ENCODE assay signal across 10 mouse cellular contexts in genomic region chr19:10039615-10040014, GRCm38 (mm10). TPM values are rescaled to one million over a fixed set of nuclear protein-coding genes. Genes with fewer than 3 reads are reported as not detected.
DNase-seq lines count a peak whose midpoint lies in the region; ATAC-seq and TF ChIP-seq lines count a peak whose summit lies in the region.
"Had no signal": no experiment of that assay in that cellular context is flagged by ENCODE, and none has a peak within 500 bp of the region (broad histone marks: within the 10 kb centered on the region; RNA-seq: fewer than 3 reads in every experiment).

No protein-coding gene starts in this region.

- H3K4me1 ChIP-seq in kidney, embryonic 15.5 days, result peaks cover 58% of the 10 kb centered on the region
- H3K4me1 ChIP-seq in ES-E14 (ENCODE audit: control insufficient read depth in 2 of 2, insufficient read depth in 2 of 2, low read length in 2 of 2, poor library complexity in 1 of 2), result no peaks in the 10 kb centered on the region; a peak in 1 of 4 replicates

- DNase-seq in cerebellum, adult 18-20 months, result peak; percentile 43 to 45
- no peak for DNase-seq in cerebellum, adult 11 months
- DNase-seq in kidney, adult 9 months, result peak; percentile 67
- peak; percentile 29 for DNase-seq in ES-E14 (ENCODE audit: low read depth, low spot score)
- DNase-seq in kidney, postnatal 14 days, result peak; percentile 55
- DNase-seq in left cerebral cortex, adult 9 months (ENCODE audit: low spot score in 2 of 2), result no peak
- DNase-seq: gastrocnemius, postnatal 36 days; liver, embryonic 13.5 days had no signal

- H3K36me3 ChIP-seq in kidney, embryonic 15.5 days, result no peaks in the 10 kb centered on the region
- no peaks in the 10 kb centered on the region for H3K36me3 ChIP-seq in ES-E14 (ENCODE audit: control insufficient read depth, insufficient read depth, low read length, poor library complexity, severe bottlenecking)

- no peak overlapping the region for H3K9ac ChIP-seq in kidney, embryonic 15.5 days
- no peak overlapping the region for H3K9ac ChIP-seq in ES-E14 (ENCODE audit: insufficient read depth, low read depth, low read length, poor library complexity, severe bottlenecking)
- H3K9ac ChIP-seq: liver, embryonic 13.5 days had no signal

- H3K27ac ChIP-seq in kidney, embryonic 15.5 days, result no peak overlapping the region
- no peak overlapping the region for H3K27ac ChIP-seq in ES-E14 (ENCODE audit: insufficient read depth, low read depth, low read length, poor library complexity, severe bottlenecking)
- H3K27ac ChIP-seq: liver, embryonic 13.5 days had no signal

- no peak overlapping the region for H3K4me3 ChIP-seq in kidney, embryonic 15.5 days (replicated peaks)
- H3K4me3 ChIP-seq in ES-E14 (ENCODE audit: insufficient read depth in 1 of 2, low read depth in 1 of 2, low read length in 2 of 2, poor library complexity in 1 of 2, severe bottlenecking in 1 of 2), result no peak overlapping the region
- H3K4me3 ChIP-seq: liver, embryonic 13.5 days had no signal

- H3K9me3 ChIP-seq in kidney, embryonic 15.5 days (replicated peaks), result no peaks in the 10 kb centered on the region
- H3K9me3 ChIP-seq in ES-E14 (ENCODE audit: control insufficient read depth, insufficient read depth, low read depth, low read length), result no peaks in the 10 kb centered on the region
- H3K9me3 ChIP-seq: liver, embryonic 13.5 days had no signal

- H3K27me3 ChIP-seq in kidney, embryonic 15.5 days, result no peaks in the 10 kb centered on the region

- ATAC-seq in kidney, embryonic 15.5 days (replicated peaks; ENCODE audit: low FRiP score), result no peak
- ATAC-seq in megakaryocyte-erythroid progenitor cell, adult 5-6 weeks (replicated peaks; ENCODE audit: low FRiP score, low TSS enrichment, poor library complexity, severe bottlenecking), result no peak

- in situ Hi-C loops in ES-E14 (cut with MboI; ENCODE audit: low sequenced_read_pairs in 2 of 2, unreplicated experiment in 2 of 2), result loop anchor here in 1 of 2 experiments (5.0 kb wide), 1 partner anchor 37 kb away; the partner anchor contains the start of genes Best1 and Rab3il1

- no peak overlapping the region for H3K4me2 ChIP-seq in kidney, embryonic 15.5 days
- H3K4me2 ChIP-seq: liver, embryonic 13.5 days had no signal

- 85% methylated on average over 2 of the region's 2 CpGs for WGBS in kidney, embryonic 15.5 days

TF ChIP-seq in ES-E14, 5 proteins besides CTCF, POLR2A, EP300 and RAD21:
- TF ChIP-seq MAFK (IDR thresholded peaks at IDR 0.05; ENCODE audit: insufficient read depth, low read depth, low read length) (no peak), HCFC1 (IDR thresholded peaks at IDR 0.05; ENCODE audit: borderline replicate concordance, insufficient read depth, low read length) (no peak), CHD2 (IDR thresholded peaks at IDR 0.05; ENCODE audit: low read depth, low read length) (no peak), ZNF384 (IDR thresholded peaks at IDR 0.05; ENCODE audit: low read depth, low read length) (no peak)

RNA-seq across cellular contexts. Expression of gene Fads3, which starts 1.8 kb away (rescaled TPM):
- 21.5 and 22.3 TPM in 2 replicates for polyA plus RNA-seq in kidney, embryonic 15.5 days (2015; fragmentation: Nextera tagmentation; extraction: Ambion mirVana)
- total RNA-seq in ES-E14 (2012; rRNA removed), result 4.0 and 7.2 TPM in 2 replicates
- total RNA-seq in megakaryocyte-erythroid progenitor cell, adult 5-6 weeks (2014; fragmentation: Nextera tagmentation), result 22.8 and 23.9 TPM in 2 replicates
- total RNA-seq in megakaryocyte-erythroid progenitor cell, adult 5-6 weeks (2017), result 15.9 and 18.7 TPM in 2 replicates

RNA-seq across cellular contexts. Expression of gene Rab3il1, which starts 38.1 kb away (rescaled TPM):
- 28.0 and 34.3 TPM in 2 replicates for polyA plus RNA-seq in kidney, embryonic 15.5 days (2015; fragmentation: Nextera tagmentation; extraction: Ambion mirVana)
- 3.8 and 4.0 TPM in 2 replicates for total RNA-seq in ES-E14 (2012; rRNA removed)
- total RNA-seq in megakaryocyte-erythroid progenitor cell, adult 5-6 weeks (2014; fragmentation: Nextera tagmentation), result 16.1 and 23.6 TPM in 2 replicates
- total RNA-seq in megakaryocyte-erythroid progenitor cell, adult 5-6 weeks (2017), result 6.0 and 20.1 TPM in 2 replicates

RNA-seq across cellular contexts. Expression of gene Best1, which starts 38.2 kb away (rescaled TPM):
- 1.4 and 1.7 TPM in 2 replicates for polyA plus RNA-seq in kidney, embryonic 15.5 days (2015; fragmentation: Nextera tagmentation; extraction: Ambion mirVana)
- 0.62 and 0.95 TPM in 2 replicates for total RNA-seq in ES-E14 (2012; rRNA removed)
- total RNA-seq in megakaryocyte-erythroid progenitor cell, adult 5-6 weeks (2014; fragmentation: Nextera tagmentation), result not detected in 2 replicates
- total RNA-seq in megakaryocyte-erythroid progenitor cell, adult 5-6 weeks (2017), result not detected in 2 replicates

RNA-seq across cellular contexts. Expression of gene Fth1, which starts 59.2 kb away (rescaled TPM):
- polyA plus RNA-seq in kidney, embryonic 15.5 days (2015; fragmentation: Nextera tagmentation; extraction: Ambion mirVana), result 1,594 and 1,598 TPM in 2 replicates
- total RNA-seq in ES-E14 (2012; rRNA removed), result 413 and 478 TPM in 2 replicates
- total RNA-seq in megakaryocyte-erythroid progenitor cell, adult 5-6 weeks (2014; fragmentation: Nextera tagmentation), result 1,910 and 1,948 TPM in 2 replicates
- total RNA-seq in megakaryocyte-erythroid progenitor cell, adult 5-6 weeks (2017), result 775 and 886 TPM in 2 replicates

Comparison
In these comparisons a context has a peak if more than half of its experiments do, and no peak if none do; other contexts are left out.
1. DNase-seq: peak in cerebellum, adult 18-20 months (2 of 2), kidney, adult 9 months (single experiment), ES-E14 (single experiment) and kidney, postnatal 14 days (single experiment); none in cerebellum, adult 11 months (single experiment) and left cerebral cortex, adult 9 months (0 of 2).